Mouse (Mus musculus): ENCODE data around the gene Tmem237. TPM values are rescaled to one million over a fixed set of nuclear protein-coding genes. Genes with fewer than 3 reads are reported as not detected.

Gene Tmem237
- polyA plus RNA-seq (2015; fragmentation: Nextera tagmentation; extraction: Ambion mirVana) = 12.5 and 14.5 TPM in 2 replicates

DNA sequence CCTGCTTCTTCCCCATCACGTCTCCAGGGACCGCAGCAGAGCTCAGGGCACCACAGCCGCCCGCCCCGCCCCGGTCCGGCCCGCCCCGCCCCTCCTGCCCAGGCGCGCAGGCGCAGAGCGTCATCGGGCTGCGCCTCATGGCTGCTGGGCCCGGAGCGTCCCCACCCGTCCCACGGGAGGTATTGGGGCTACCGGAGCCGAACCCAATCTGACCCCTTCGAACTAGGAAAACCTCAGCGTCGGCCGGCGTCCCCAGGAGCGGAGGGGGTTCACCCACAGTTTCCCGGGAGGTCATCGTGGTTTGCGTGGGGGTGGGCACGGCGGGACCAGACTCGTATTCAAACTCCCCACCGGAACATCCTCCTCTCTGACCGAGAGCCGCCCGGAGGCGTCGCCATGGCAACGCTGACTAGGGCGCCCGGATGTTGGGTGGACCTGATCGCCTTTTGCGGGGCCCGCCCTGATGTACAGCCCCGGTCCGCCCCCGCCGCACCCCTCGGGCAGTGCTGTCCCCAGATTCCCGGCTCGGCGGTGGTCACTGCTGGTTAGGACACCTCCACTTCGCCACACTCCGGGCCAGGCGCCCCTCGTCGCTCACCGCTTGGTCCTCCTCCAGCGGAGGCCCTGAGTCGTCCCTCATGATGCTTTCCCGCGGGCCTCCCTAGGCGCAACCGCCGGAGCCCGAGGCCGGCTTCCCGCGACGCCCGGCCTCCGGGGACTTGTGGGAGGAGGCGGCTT lies at the start of gene Tmem237:
TSS of gene Tmem237 (minus strand) at position 689 of the 738 bp plus-strand sequence.
- Histone ChIP-seq H3K4me2 (peak within 1 kb of the TSS; percentile 95), H3K9me3 (replicated peaks) (no peaks in the 10 kb centered on the region), H3K4me3 (peak within 1 kb of the TSS; percentile 87), H3K27ac (peak within 1 kb of the TSS; percentile 75), H3K4me1 (replicated peaks) (peaks cover 5% of the 10 kb centered on the region), H3K27me3 (no peaks in the 10 kb centered on the region), H3K36me3 (no peaks in the 10 kb centered on the region), H3K9ac (peak within 1 kb of the TSS; percentile 77)
- ATAC-seq (replicated peaks; ENCODE audit: insufficient number of reproducible peaks, insufficient read depth, low FRiP score, low read depth) = peak; percentile 98
- under 1% methylated on average over 74 of the region's 74 CpGs for WGBS

DNA sequence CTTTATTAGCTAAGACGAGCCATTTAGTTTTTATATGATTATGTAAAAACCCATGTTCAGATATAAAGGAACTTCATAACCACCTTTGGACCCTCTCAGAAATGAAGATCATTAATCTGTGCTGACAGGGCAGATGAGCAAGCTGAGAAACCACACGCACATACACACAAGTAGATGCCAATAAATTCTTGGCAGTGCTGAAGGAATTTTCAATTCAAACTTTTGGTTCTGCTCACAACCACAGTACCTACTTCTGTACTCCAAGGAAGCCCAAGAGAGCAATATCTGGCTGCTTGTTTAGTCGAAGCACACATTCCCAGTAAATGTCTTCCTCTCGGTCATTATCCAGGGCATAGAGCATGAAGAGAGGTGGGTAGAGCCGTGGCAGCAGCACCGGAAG lies 49.4 kb upstream of the Tmem237 start:
- Histone ChIP-seq H3K36me3 (peaks cover 11% of the 10 kb centered on the region), H3K4me2 (no peak overlapping the region), H3K4me1 (replicated peaks) (0 out of 2 replicates have a peak, but pooled peaks cover 3% of the 10 kb centered on the region), H3K4me3 (no peak overlapping the region), H3K9ac (no peak overlapping the region), H3K9me3 (replicated peaks) (no peaks in the 10 kb centered on the region), H3K27me3 (no peaks in the 10 kb centered on the region), H3K27ac (no peak overlapping the region)
- no peak for ATAC-seq (replicated peaks; ENCODE audit: insufficient number of reproducible peaks, insufficient read depth, low FRiP score, low read depth)
- WGBS = 77% methylated on average over 6 of the region's 6 CpGs

GRCm38 (mm10) chr1:59168556-59168955 lies 48.3 kb upstream of the Tmem237 start:
- Histone ChIP-seq H3K4me2 (no peak overlapping the region), H3K27me3 (no peaks in the 10 kb centered on the region), H3K4me3 (no peak overlapping the region), H3K9ac (no peak overlapping the region), H3K9me3 (replicated peaks) (no peaks in the 10 kb centered on the region), H3K36me3 (peaks cover 11% of the 10 kb centered on the region), H3K27ac (no peak overlapping the region), H3K4me1 (replicated peaks) (0 out of 2 replicates have a peak, but pooled peaks cover 3% of the 10 kb centered on the region)
- ATAC-seq (replicated peaks; ENCODE audit: insufficient number of reproducible peaks, insufficient read depth, low FRiP score, low read depth) = no peak
- WGBS = 40% methylated on average over 2 of the region's 2 CpGs

DNA sequence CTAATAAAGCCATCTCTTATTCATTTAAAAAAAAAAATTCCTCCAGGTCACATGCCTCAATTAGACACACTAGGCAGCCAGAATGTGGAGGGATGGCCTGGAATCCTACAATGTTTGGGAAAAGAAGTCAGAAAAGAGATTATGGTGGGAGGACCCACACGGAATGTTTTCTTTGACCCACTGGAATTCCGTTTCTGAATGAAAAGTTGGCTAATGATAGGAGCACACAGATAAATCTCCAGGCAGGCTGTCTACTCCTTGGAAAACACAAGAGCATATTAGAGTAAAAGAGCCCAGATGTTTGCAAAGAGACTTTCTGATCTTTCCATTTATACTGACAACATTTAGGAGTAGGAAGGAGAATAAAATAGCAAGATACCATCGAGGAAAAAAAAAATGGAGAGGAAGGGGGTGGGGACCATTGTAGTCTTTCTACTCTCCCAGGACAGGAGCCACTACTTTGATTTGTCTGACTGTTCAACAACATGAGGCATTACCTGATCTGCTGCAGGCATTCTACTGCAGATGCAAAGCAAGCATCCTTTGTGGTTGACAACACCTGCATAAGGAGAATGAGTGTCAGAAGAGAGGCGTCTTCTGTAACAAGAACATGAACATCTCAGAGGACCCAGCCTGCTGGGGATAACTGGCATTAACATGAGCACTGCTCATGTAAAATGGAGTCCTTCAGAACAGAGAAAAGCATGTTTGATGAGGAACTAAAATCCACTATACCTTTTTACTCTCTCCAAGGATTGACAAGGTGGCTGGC lies 47.6 kb upstream of the Tmem237 start:
- Histone ChIP-seq H3K27ac (no peak overlapping the region), H3K4me3 (no peak overlapping the region), H3K9me3 (replicated peaks) (no peaks in the 10 kb centered on the region), H3K27me3 (no peaks in the 10 kb centered on the region), H3K4me1 (replicated peaks) (0 out of 2 replicates have a peak, but pooled peaks cover 3% of the 10 kb centered on the region), H3K9ac (no peak overlapping the region), H3K36me3 (peaks cover 16% of the 10 kb centered on the region), H3K4me2 (no peak overlapping the region)
- ATAC-seq (replicated peaks; ENCODE audit: insufficient number of reproducible peaks, insufficient read depth, low FRiP score, low read depth) = no peak
- WGBS = 60% methylated on average over 4 of the region's 4 CpGs

DNA sequence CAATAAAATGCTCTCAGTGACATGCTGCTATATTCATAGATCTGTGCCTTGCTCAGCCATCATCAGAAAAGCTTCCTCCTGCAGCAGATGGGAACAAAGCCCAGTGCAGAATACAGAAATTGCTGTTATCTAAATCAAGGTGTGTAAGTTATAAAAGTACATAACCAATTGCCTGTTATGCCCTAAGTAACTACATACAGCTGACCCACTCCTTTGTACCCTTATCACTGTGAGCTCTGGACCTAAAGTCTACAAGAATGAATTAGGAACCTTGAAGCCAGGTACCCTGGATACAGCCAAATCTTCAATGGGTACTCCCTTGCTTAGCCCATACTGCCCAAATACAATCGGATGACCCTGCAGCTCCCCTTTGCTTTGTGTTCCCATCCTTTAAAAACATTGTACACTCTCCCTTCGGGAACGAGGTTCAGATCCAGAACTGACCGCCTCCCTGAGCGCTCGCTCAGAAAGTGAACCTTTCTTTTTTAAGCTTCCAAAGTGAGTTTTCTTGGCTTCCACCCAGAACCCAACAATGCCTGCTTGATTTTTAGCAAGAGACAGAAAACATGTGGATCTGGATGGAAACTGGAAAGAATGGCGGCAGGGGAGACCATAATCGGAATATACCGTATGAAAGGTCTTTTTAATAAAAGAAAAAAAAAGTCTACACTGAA lies 46.2 kb upstream of the Tmem237 start:
- Histone ChIP-seq H3K4me1 (replicated peaks) (0 out of 2 replicates have a peak, but pooled peaks cover 3% of the 10 kb centered on the region), H3K27ac (no peak overlapping the region), H3K4me3 (no peak overlapping the region), H3K9me3 (replicated peaks) (no peaks in the 10 kb centered on the region), H3K4me2 (no peak overlapping the region), H3K27me3 (no peaks in the 10 kb centered on the region), H3K9ac (no peak overlapping the region), H3K36me3 (peaks cover 19% of the 10 kb centered on the region)
- WGBS = 80% methylated on average over 9 of the region's 9 CpGs
- ATAC-seq (replicated peaks; ENCODE audit: insufficient number of reproducible peaks, insufficient read depth, low FRiP score, low read depth) = no peak

DNA sequence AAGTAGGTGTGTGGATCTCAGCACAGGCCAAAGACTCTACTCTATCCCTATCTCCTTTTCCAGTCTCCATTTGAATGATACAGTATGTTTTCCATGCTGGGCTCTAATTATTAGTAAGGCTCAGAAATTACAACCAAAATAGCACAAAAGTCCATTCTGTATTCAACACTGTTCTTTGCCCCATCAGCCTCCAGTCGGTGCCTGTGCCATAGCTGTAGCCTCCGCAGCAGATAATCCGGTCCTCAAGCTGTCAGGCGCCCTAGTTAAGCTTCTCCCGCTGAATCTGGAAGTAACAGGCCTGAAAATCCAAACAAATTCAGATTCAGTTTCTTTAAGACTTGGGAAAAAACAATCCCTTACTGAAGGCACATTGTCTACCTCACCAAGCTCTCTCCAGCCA lies 43.7 kb upstream of the Tmem237 start:
- no peaks in the 10 kb centered on the region for H3K27me3 ChIP-seq
- peaks cover 15% of the 10 kb centered on the region for H3K36me3 ChIP-seq
- 0 out of 2 replicates have a peak, but pooled peaks cover 3% of the 10 kb centered on the region for H3K4me1 ChIP-seq (replicated peaks)
- WGBS = 64% methylated on average over 5 of the region's 5 CpGs
- H3K4me3 ChIP-seq = no peak overlapping the region
- no peaks in the 10 kb centered on the region for H3K9me3 ChIP-seq (replicated peaks)
- no peak overlapping the region for H3K27ac ChIP-seq
- H3K4me2 ChIP-seq = no peak overlapping the region
- ATAC-seq (replicated peaks; ENCODE audit: insufficient number of reproducible peaks, insufficient read depth, low FRiP score, low read depth) = no peak
- no peak overlapping the region for H3K9ac ChIP-seq

DNA sequence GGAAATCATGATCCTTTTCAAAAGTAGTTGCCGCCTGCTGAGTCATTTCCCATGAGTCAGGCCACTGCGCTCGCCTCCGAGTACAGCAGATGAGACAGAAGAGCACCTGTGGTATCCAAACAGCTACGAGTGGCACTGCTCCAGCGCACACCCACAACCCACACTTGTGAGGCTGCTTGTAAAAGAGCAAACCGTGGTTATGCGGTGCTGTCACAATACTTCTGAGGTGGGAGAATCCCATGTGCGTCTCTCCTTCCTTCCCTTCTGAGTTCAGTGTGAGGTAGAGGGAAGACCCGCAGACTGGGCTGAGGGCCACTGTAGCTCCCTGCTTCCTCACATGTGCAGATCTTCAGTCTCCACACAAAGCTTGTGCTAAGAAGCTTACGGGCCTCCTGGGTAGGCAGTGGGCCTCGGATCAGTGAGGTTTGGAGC lies 42.8 kb upstream of the Tmem237 start, which contains the start of gene Mpp4:
TSS of gene Mpp4 (minus strand) at position 360 of the 432 bp plus-strand sequence.
- Histone ChIP-seq H3K4me1 (replicated peaks) (0 out of 2 replicates have a peak, but pooled peaks cover 1% of the 10 kb centered on the region), H3K4me2 (no peak within 1 kb of the TSS), H3K27ac (no peak within 1 kb of the TSS), H3K4me3 (no peak within 1 kb of the TSS), H3K9ac (no peak within 1 kb of the TSS), H3K27me3 (no peaks in the 10 kb centered on the region), H3K9me3 (replicated peaks) (no peaks in the 10 kb centered on the region), H3K36me3 (peaks cover 15% of the 10 kb centered on the region)
- ATAC-seq (replicated peaks; ENCODE audit: insufficient number of reproducible peaks, insufficient read depth, low FRiP score, low read depth) = no peak
- WGBS = 70% methylated on average over 12 of the region's 12 CpGs

DNA sequence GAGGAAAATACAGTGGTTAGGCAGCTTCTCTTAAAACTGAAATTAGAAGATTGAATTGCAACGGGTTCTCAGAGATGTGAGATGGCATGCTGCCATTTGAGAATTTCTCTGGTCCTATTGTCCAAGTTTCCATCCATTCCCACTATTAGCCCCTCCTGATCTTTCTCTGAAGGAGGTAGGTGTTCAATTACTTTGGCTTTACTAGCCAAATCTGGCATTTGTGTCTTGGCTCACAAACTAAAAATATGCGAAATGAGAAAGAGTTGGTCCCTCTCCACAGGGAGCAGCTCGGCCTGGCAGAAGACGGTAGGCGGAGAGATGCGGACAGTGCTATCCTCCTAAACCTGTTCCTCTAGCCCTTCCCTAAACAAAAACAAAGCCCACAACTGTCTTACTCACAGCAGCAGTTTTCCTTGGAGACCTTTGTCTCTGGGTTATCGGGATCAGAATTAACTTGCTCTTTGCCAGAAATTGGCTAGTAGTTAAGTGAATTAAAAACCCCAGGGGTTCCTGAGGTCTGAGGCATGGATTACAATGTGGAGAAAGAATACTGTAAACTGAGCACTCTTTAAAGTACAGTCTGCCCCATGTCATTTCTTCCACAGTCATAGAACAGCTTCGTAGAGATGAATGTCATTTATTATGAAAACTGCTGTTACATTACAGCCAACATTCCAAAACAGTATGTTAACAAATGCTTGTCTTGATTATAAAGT lies 42.3 kb upstream of the Tmem237 start:
- no peaks in the 10 kb centered on the region for H3K9me3 ChIP-seq (replicated peaks)
- no peak overlapping the region for H3K4me3 ChIP-seq
- H3K9ac ChIP-seq = no peak overlapping the region
- ATAC-seq (replicated peaks; ENCODE audit: insufficient number of reproducible peaks, insufficient read depth, low FRiP score, low read depth) = no peak
- H3K36me3 ChIP-seq = peaks cover 15% of the 10 kb centered on the region
- no peaks in the 10 kb centered on the region for H3K4me1 ChIP-seq (replicated peaks)
- H3K27ac ChIP-seq = no peak overlapping the region
- WGBS = 70% methylated on average over 8 of the region's 8 CpGs
- H3K27me3 ChIP-seq = no peaks in the 10 kb centered on the region
- no peak overlapping the region for H3K4me2 ChIP-seq

DNA sequence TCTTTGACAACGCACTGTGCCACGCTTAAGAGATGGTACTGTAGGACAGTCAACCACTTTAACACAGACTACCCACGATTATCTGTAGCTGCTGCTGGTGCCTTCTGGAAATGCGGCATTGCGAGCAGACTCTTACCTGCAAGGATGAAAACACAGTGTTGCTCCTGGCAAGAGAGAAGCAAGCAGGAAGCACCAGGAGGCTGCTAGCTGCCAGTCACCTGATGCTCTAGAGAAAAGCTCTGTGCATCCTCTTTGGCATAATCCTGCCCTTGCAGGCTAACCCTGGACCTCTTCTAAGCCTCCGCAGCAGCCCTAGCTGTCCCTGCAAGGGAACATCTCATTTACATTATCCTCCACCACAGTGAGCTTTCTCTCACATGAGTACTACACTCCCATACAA lies 41.2 kb upstream of the Tmem237 start:
- no peak for ATAC-seq (replicated peaks; ENCODE audit: insufficient number of reproducible peaks, insufficient read depth, low FRiP score, low read depth)
- H3K4me2 ChIP-seq = no peak overlapping the region
- 90% methylated on average over 6 of the region's 6 CpGs for WGBS
- no peak overlapping the region for H3K9ac ChIP-seq
- no peaks in the 10 kb centered on the region for H3K27me3 ChIP-seq
- H3K9me3 ChIP-seq (replicated peaks) = no peaks in the 10 kb centered on the region
- H3K4me1 ChIP-seq (replicated peaks) = no peaks in the 10 kb centered on the region
- no peak overlapping the region for H3K27ac ChIP-seq
- no peak overlapping the region for H3K4me3 ChIP-seq
- H3K36me3 ChIP-seq = peaks cover 14% of the 10 kb centered on the region

DNA sequence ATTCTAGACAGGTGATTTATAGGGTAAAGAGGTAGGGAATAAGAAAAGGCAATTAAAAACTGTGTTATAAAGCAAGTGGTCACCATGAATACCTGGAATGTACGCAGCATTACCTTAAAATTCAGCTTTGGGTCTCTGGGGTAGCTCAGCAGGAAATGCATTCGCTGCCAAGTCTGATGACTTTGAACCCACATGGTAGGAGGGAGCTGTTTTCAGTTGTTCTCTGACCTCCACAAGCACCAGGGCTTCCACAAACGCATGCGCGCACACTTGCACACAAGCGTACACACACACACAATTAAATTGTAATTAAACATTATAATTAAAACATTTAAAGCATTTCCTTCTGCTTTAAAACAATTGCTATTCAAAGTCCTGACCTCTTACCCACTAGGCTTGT lies 40.7 kb upstream of the Tmem237 start:
- Histone ChIP-seq H3K36me3 (peaks cover 9% of the 10 kb centered on the region), H3K9me3 (replicated peaks) (no peaks in the 10 kb centered on the region), H3K4me3 (no peak overlapping the region), H3K4me2 (no peak overlapping the region), H3K27ac (no peak overlapping the region), H3K27me3 (no peaks in the 10 kb centered on the region), H3K9ac (no peak overlapping the region), H3K4me1 (replicated peaks) (no peaks in the 10 kb centered on the region)
- ATAC-seq (replicated peaks; ENCODE audit: insufficient number of reproducible peaks, insufficient read depth, low FRiP score, low read depth) = no peak
- WGBS = 82% methylated on average over 6 of the region's 6 CpGs

All from heart, embryonic 15.5 days (tissue).